Mouse (Mus musculus) adrenal gland, adult 8-10 months (tissue): ENCODE results near the gene Hist1h3d. TPM values are rescaled to one million over a fixed set of nuclear protein-coding genes. Genes with fewer than 3 reads are reported as not detected.
"Not testable (repeated sequence)": the region's sequence is repeated elsewhere in the genome, so short reads cannot be mapped to it uniquely, and the experiment has no call there.

Source experiments
- DNase-seq: peaks from one replicate; pipeline ENCODE4 v3.0.0; 2022
- total RNA-seq, 4 experiments: library from RNA; stranded (reverse); gene quantifications; 2 replicates each; pipeline ENCODE4 v1.2.4; 2022

Hist1h3d gene
- total RNA-seq, 4 experiments from 2014 or later = 2.9 to 4.8 (median 3.3) TPM

DNA sequence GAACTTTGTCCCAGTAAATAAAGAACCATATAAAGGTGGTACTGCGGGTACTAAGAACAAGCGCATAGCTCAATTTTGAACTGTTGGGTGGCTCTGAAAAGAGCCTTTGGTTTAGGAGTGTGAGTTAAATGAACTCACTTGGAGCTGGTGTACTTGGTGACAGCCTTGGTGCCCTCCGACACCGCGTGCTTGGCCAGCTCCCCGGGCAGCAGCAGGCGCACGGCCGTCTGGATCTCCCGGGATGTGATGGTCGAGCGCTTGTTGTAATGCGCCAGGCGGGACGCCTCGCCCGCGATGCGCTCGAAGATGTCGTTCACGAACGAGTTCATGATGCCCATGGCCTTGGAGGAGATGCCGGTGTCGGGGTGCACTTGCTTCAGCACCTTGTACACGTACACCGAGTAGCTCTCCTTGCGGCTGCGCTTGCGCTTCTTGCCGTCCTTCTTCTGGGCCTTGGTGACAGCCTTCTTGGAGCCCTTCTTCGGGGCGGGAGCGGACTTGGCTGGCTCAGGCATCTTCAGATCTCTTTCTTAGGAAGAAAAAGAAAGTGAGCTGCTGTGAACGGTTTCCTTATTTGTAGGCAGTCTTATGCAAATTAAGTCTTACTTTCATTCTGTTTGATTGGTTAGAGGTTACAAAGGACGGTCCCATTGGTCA, 10.0 kb downstream of the Hist1h3d start:
- peak; percentile 66 for DNase-seq

GRCm38 (mm10) chr13:23586099-23586939, 10.8 kb downstream of the Hist1h3d start:
- no peak for DNase-seq

- no peak for DNase-seq
Observed at GRCm38 (mm10) chr13:23586940-23587225, 11.3 kb downstream of the Hist1h3d start.

GRCm38 (mm10) chr13:23591206-23591605, 15.6 kb downstream of the Hist1h3d start:
- DNase-seq = no peak

DNA sequence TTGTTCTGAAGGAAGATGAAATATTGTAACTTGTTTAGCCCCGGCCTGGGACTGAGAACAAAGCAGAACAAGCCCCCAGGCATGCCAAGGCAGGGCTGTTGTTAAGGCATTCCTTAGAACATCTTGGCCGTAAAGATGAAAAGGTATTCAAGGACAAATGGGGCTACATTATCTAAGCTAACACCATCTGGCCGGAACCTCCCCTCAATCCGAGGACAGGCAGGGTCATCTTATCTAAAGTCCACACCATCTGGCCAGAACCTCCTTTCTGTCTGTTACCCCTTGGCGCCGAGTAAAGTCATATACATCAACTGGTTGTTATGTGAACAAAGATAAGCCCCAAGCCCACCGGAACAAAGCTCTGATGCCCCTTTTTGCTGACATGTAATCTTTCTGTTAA, 16.3 kb downstream of the Hist1h3d start:
- not testable (repeated sequence) for DNase-seq

GRCm38 (mm10) chr13:23592614-23593013, 17.1 kb downstream of the Hist1h3d start:
- no peak for DNase-seq

- no peak for DNase-seq
Observed at GRCm38 (mm10) chr13:23593051-23593770, 17.6 kb downstream of the Hist1h3d start.

- no peak for DNase-seq
Observed at GRCm38 (mm10) chr13:23595185-23595584, 19.6 kb downstream of the Hist1h3d start.

- no peak for DNase-seq
Observed at GRCm38 (mm10) chr13:23595622-23596372, 20.2 kb downstream of the Hist1h3d start.

- peak; percentile 47 for DNase-seq
Observed at GRCm38 (mm10) chr13:23597957-23598356, 22.4 kb downstream of the Hist1h3d start.

DNA sequence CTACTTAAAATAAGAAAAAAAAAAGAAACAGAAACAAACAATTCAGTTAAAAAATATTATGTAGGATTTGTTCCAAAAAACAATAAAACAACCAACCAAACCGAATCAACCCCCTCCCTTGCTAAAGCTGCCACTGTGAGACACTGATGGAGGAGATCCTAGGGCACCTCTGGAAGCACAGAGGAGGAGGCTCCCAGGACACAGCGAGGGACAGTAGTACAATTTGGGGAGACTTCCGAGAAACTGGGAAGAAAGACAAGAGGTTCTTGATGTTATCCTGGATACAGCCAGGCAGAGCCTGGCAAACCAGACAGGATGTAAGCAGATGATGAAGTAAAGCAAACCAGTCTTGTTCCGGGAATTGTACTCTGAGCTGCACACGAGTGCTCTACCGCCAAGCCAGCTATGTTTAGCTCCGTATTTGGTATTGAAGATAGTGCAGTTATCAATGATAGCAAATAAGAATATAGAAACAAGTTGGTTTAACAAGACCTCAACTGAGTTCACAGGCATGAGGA, 27.7 kb downstream of the Hist1h3d start:
- DNase-seq = no peak

GRCm38 (mm10) chr13:23604452-23604851, 28.9 kb downstream of the Hist1h3d start:
- no peak for DNase-seq

DNA sequence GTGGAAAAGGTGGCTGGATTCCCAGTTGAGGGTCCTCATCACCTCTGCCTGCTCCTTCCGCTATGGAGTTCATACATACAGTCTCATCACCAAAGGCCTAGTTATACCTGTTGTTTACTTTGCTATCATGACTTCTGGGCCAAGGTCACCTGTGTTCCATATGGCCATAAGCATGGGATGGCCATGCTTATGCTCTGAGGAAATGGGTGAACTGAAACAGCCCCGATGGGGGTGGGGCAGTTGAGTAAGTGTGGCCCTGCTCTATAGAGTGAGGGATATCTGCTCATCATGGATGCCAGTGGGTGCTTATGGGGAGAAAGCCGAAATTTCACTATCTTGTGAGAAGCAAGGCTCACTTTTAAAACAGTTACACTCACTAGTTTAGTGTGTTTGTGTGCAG, 29.5 kb downstream of the Hist1h3d start:
- DNase-seq = no peak

DNA sequence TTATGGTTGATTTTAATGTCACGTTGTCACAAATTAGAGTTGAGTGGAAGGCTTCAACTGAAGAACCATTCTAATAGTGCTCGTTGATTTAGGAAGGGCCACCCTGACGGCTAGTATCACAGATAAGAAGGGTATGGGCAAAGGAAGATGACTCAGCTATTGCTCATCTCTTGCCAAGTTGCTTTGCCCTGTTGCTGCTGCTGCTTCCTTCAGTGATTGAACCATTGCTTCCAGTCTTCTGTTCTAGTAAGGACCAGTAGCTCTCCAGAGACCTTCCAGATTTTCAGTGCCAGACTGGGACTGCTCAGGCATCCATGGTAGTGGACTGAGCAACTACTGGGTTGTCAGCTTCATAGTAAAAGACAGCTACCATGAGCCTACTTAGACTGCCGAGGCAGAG, 33.6 kb downstream of the Hist1h3d start:
- DNase-seq = no peak

- DNase-seq = no peak
Observed at GRCm38 (mm10) chr13:23609844-23610243, 34.3 kb downstream of the Hist1h3d start.

DNA sequence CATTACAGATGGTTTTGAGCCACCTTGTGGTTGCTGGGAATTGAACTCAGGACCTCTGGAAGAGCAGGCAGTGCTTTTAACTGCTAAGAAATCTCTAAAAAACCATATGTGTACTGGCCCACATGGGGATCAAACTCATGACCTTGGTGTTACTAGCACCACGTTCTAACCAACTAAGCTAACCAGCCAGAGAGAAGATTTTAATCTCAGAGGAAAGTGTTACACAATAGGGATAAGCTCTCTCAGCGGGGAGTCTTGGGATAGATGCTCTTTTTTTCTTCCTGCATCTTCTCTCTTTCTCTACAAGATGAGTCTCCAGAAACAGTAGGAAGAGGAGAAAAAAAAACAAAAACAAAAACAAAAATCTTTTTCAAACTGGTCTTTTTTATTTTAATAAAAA, 34.8 kb downstream of the Hist1h3d start:
- DNase-seq = no peak

DNA sequence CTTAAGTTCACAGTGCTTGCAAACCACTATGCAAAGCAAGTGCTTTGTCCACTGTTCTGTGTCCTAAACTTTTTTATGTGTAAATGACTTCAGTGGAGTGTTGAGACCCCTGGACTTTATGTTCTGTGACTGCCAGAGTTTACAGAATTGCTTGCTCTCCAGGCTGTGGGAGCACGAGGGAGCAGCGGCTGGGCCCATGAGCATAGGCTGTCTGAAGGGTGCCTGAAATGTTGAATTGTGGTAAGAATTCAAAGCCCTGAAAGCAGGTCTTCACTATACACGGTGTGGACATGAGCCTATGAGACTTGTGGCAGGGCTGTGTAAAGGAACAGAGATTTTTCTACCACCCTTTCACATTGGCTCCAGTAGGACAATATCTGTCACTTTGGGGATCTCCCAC, 36.1 kb downstream of the Hist1h3d start:
- DNase-seq = no peak

DNA sequence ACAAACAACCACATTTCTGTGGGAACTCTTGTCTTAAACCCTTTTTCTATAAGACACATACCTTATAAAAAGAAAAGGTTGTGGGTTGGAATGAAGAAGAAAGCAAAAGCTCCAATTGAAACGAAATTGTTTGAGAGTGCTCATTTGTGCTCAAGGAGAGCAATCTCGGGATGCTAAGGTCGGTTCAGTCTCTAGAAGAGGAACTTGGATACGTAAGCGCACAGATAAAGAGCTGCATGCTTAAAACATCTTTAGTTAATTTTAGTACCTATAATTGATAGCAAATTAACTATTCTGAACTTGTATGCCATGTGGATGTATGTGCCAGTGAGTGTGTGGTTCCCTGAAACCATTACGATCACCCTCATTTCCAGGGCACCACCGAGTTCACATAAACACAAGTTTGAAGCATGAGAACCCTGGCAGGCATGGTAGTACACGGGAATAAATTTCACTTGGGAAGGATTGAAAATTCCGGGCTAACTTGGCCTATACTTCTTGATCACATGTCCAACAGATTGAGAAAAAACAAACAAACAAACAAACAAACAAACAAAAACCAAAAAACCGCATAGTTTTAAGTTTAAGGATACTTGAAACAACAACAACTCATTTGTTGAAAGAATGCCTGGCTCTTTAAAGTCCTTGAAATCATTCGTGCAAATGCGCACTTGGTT, 44.6 kb downstream of the Hist1h3d start:
- no peak for DNase-seq

- peak; percentile 67 for DNase-seq
Observed at GRCm38 (mm10) chr13:23620733-23621531, 45.4 kb downstream of the Hist1h3d start, which contains the start of gene Hist1h2be. Gene Hist1h2be (minus strand): TSS chr13:23621124.

GRCm38 (mm10) chr13:23621532-23622174, 46.1 kb downstream of the Hist1h3d start:
- peak; percentile 76 for DNase-seq
